Mouse (Mus musculus): Measurements from ENCODE around the gene Efcab14. TPM values are rescaled to one million over a fixed set of nuclear protein-coding genes. Genes with fewer than 3 reads are reported as not detected.

Efcab14 gene
- total and polyA plus RNA-seq, 3 experiments = 12.9 to 23.0 (median 13.5) TPM

DNA sequence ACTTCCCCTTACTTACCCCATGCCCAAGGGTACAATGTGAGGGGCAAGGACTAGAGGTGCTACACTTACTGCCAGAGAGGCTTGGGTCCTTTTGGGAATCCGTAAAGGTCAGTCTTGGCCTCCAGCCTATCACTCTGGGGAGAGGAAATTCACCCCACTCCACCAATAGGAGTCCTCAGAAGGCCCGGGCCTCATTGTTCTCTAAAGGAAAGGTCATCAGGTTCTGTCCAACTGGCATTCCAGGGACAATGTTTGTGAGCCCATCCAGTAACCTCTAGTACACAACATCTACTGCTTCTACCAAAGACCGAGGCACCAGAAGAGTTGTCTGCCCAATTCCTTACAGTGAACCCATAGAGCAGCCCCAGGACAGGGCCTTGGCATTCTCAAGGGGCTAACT lies 43.4 kb downstream of the Efcab14 start, which contains the start of gene Tex38:
Gene Tex38 (minus strand): TSS at position 101 of the 400 bp plus-strand sequence.
- Histone ChIP-seq H3K36me3 (replicated peaks in 1 of 2; ENCODE audit: control insufficient read depth in 1 of 2, insufficient read depth in 1 of 2, low read length in 1 of 2) (peaks cover 15 to 31% of the 10 kb centered on the region in 2 experiments), H3K27ac (ENCODE audit: insufficient read depth, low read depth) (no peak within 1 kb of the TSS), H3K4me1 (ENCODE audit: control insufficient read depth in 1 of 2, insufficient read depth in 2 of 2) (peaks cover 3 to 15% of the 10 kb centered on the region in 2 experiments; a peak in 3 of 4 replicates), H3K79me2 (replicated peaks; ENCODE audit: control insufficient read depth, extremely low read depth, insufficient read depth, poor library complexity, severe bottlenecking) (peaks cover 1% of the 10 kb centered on the region; the same call in 1 of the 2 replicates), H3K27me3 (replicated peaks) (no peaks in the 10 kb centered on the region), H3K9me3 (replicated peaks; ENCODE audit: low read length) (no peaks in the 10 kb centered on the region), H3K4me2 (ENCODE audit: insufficient read depth, low read depth, poor library complexity, severe bottlenecking) (no peak within 1 kb of the TSS), H3K9ac (ENCODE audit: insufficient read depth, low read depth) (no peak within 1 kb of the TSS), H3K4me3 (replicated peaks in 1 of 3; ENCODE audit: low read depth in 2 of 3, low read length in 2 of 3, poor library complexity in 1 of 3) (no peak within 1 kb of the TSS)
- dilution Hi-C loops (cut with MboI; ENCODE audit: extremely low pct_ligation_motif_present, extremely low pct_unique_long_range_greater_than_20kb, low sequenced_read_pairs) = no loop called here
- DNase-seq (ENCODE audit: extremely low read depth) = no peak
- no peak for TF ChIP-seq JUND (conservative IDR thresholded peaks at IDR 0.05; ENCODE audit: low read depth, low read length)
- TF ChIP-seq MAX (IDR thresholded peaks at IDR 0.05; ENCODE audit: low read length) = no peak
- no peak for TF ChIP-seq PAX5 (IDR thresholded peaks at IDR 0.05; ENCODE audit: low read length)
- no peak for TF ChIP-seq NRF1 (IDR thresholded peaks at IDR 0.05; ENCODE audit: low read depth, low read length)
- no peak for TF ChIP-seq UBTF (IDR thresholded peaks at IDR 0.05; ENCODE audit: low read depth, low read length)
- TF ChIP-seq MXI1 (IDR thresholded peaks at IDR 0.05; ENCODE audit: low read depth, low read length) = no peak
- no peak for TF ChIP-seq ZKSCAN1 (IDR thresholded peaks at IDR 0.05; ENCODE audit: borderline replicate concordance, low read depth, low read length)
- TF ChIP-seq SIN3A (IDR thresholded peaks at IDR 0.05; ENCODE audit: low read length) = no peak
- in situ Hi-C loops (cut with MboI; ENCODE audit: low pct_ligation_motif_present, low pct_unique_long_range_greater_than_20kb, low sequenced_read_pairs) = loop anchor here (10.0 kb wide), 2 partner anchors 64 to 776 kb away; partner anchors contain the start of gene Stil

- H3K4me3 ChIP-seq (replicated peaks in 1 of 3; ENCODE audit: low read depth in 2 of 3, low read length in 2 of 3, poor library complexity in 1 of 3) = no peak overlapping the region
- no peak overlapping the region for H3K9ac ChIP-seq (ENCODE audit: insufficient read depth, low read depth)
- H3K79me2 ChIP-seq (replicated peaks; ENCODE audit: control insufficient read depth, extremely low read depth, insufficient read depth, poor library complexity, severe bottlenecking) = peaks cover 4% of the 10 kb centered on the region
- no peak overlapping the region for H3K4me2 ChIP-seq (ENCODE audit: insufficient read depth, low read depth, poor library complexity, severe bottlenecking)
- H3K27me3 ChIP-seq (replicated peaks) = no peaks in the 10 kb centered on the region
- dilution Hi-C loops (cut with MboI; ENCODE audit: extremely low pct_ligation_motif_present, extremely low pct_unique_long_range_greater_than_20kb, low sequenced_read_pairs) = no loop called here
- H3K36me3 ChIP-seq (replicated peaks in 1 of 2; ENCODE audit: control insufficient read depth in 1 of 2, insufficient read depth in 1 of 2, low read length in 1 of 2) = peaks cover 6 to 26% of the 10 kb centered on the region in 2 experiments
- in situ Hi-C loops (cut with MboI; ENCODE audit: low pct_ligation_motif_present, low pct_unique_long_range_greater_than_20kb, low sequenced_read_pairs) = loop anchor here (10.0 kb wide), 2 partner anchors 63 to 777 kb away; partner anchors contain the start of gene Stil
- TF ChIP-seq IRF4 (IDR thresholded peaks at IDR 0.05; ENCODE audit: low read depth, low read length) = no peak
- TF ChIP-seq ZNF384 (IDR thresholded peaks at IDR 0.05; ENCODE audit: low read depth, low read length) = no peak
- H3K9me3 ChIP-seq (replicated peaks; ENCODE audit: low read length) = no peaks in the 10 kb centered on the region
- H3K4me1 ChIP-seq (ENCODE audit: control insufficient read depth in 1 of 2, insufficient read depth in 2 of 2) = peaks cover 8 to 27% of the 10 kb centered on the region in 2 experiments
- H3K27ac ChIP-seq (ENCODE audit: insufficient read depth, low read depth) = no peak overlapping the region
- no peak for DNase-seq (ENCODE audit: extremely low read depth)
Measured at GRCm38 (mm10) chr4:115782026-115782805, 44.7 kb downstream of the Efcab14 start.

Data from CH12.LX (cell line).